Mouse (Mus musculus): Measurements from ENCODE around the gene Heatr1.
A peak's percentile ranks its signal among the peaks of the same experiment; 100 is the strongest.
"Not testable (repeated sequence)": the region's sequence is repeated elsewhere in the genome, so short reads cannot be mapped to it uniquely, and the experiment has no call there.

Heatr1 gene

DNA sequence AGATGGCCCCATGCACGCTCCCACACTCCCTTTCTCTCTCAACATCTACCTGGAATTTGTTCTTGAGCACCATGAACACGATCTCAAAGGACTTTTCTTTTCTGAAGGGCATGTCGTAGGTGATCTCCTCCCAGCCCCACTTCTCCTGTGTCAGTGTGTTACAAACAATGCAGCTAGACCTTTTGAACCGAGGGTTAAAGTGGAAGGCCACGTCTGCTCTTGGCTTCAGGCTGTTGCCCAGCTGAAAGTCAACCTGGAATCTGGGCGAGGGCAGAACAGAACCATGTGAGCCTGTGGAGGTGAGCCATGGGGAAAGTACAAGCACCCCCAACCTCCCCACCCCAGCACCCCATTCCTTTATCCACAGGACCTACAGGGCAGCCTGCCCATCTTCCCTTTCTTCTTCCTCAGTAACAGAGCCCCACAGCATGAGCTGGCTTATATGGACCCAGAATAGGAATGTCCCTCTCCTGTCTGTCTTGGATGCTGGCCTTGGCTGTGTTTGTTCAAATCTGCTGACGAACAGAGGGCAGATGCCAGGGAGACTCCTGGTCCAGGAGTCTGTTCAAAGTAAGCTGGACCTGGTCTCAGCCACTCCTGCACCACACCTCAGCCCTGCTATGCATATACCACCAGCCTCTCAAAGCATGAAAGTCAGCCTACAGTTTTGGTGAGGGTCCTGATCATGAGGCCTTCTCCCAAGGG, 60.0 kb downstream of the Heatr1 start:
- no peak for DNase-seq (ENCODE audit: low spot score in 2 of 2)

DNA sequence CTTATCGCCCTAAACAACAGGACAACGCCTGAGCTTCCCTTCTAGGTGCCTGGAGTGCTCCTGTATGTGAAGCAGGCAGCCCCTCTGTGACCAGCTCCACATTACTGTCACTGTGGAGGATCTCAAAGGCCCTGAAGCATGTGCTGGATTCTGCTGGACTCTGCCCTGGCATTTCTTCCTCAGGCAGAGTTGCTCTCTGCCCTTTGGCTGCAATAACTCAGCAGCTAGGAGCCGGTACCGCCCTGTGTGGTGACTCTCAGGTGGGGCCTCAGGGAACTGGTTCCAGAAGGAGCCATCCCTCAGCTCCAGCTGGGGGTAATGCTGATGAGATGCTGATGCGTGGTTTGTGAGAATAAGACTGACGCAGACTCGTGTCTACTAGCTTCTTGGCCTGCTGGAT, 61.9 kb downstream of the Heatr1 start:
- DNase-seq (ENCODE audit: low spot score in 2 of 2): no peak

DNA sequence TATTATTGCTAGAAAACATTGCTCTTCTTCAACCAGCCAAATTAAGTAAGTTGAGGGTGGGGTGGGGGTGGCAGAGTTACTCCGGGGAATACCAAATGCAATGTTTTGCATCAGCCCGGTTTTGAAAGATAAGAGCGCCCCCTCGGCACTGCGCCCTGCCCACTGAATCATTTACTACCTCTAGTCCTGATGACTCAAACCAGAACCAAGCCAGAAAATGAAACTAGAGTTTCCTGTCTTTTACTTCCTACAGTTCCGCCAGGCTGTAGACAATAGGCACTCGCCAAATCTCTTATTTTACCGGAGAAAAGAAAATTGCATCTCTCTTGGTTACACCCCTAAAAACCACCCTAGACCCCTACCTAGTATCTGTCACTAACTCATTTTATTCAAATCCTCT, 65.6 kb downstream of the Heatr1 start:
- DNase-seq (ENCODE audit: low spot score in 2 of 2): peak in 1 of 2 experiments; percentile 41

DNA sequence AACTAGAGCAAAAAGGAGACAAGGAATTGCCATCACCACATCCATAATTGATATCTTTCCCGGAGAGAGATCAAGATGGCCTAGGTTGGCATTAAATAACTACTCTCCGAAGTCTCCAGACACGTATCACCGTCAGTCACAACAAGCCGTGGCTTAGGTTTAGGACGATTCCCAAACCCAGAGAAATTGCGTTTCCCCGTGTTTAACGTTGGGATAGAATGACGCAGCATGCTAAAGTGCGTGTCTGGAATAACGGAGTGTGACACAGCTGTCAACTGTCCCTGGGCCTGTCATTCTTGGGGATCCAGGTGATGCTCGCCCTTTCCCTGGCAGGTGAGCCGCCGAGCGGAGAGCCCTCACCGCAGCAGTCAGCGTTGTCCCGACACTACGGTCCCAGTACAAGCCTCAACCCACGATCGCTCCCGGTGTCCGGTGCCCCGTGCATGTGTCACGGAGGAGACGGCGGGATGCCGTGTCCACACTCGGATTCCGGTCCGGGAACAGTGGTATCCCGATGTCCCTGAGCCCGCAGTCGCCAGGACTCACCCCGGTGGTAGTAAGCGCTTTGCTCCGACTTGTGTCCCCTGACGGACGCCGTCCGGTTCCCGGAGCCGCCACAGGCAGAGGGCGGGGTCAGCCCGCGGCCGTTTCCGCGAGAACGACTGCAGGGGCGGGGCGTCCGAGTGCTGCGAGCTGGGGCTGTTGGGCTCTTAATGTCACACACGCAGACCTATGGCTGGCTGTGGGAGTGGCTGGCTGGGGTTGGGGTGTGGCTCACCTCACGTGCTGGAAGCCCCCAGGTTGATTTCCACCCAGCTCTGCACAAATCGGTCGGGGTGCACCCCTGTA, 66.3 kb downstream of the Heatr1 start:
- peak; percentile 76 to 81 for DNase-seq (ENCODE audit: low spot score in 2 of 2)

DNA sequence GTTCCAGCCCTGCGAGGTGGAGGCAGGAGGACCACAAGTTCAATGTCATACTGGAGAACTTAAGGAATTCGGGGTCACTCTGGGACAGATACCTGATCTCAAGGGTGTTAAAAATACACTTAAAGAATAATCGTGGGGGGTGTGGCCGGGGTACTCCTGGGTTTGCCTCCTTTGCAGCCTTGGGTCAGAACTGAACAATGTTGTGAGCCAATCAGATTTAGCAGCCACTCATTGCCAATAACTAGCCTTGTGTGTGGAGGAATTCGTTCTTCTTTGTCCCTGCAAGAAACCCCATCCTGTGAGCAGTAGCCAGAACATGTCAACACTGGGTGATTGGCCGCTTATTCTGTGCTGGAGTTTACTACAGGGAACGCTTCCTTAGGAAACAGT, 66.9 kb downstream of the Heatr1 start:
- DNase-seq (ENCODE audit: low spot score in 2 of 2): no peak

DNA sequence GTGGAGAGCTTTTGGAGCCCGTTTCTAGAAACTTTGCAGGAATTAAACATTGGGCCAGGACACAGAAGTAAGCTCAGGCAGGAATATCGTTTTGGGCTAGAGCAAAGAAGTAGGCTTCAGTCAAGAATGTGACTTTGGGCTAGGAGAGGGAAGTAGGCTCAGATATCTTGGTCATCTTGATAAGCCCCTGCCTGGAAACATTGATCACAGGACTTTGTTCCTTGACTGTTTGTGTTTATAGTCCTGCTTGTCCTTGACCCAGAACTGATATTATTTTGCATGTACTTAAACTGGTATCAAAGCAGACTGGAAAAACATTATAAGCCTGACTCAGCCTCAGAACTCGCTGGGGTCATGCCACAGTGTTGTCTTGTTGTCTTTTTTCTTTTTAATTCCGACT, 67.8 kb downstream of the Heatr1 start:
- no peak for DNase-seq (ENCODE audit: low spot score in 2 of 2)

DNA sequence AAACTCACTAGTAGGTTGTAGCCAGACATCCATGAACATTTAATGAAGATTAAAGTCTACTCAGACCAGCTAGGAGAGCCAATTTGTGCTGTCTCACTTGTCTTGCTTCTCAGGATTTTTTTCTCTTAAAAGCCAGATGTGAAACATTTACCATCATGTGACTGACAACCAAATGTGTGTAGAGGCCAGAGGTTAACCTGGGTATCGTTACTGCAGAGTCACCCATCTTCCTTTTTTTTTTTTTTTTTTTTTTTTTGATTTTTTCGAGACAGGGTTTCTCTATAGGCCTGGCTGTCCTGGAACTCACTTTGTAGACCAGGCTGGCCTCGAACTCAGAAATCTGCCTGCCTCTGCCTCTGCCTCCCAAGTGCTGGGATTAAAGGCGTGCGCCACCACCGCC, 69.3 kb downstream of the Heatr1 start:
- not testable (repeated sequence) for DNase-seq (ENCODE audit: low spot score in 2 of 2)

DNA sequence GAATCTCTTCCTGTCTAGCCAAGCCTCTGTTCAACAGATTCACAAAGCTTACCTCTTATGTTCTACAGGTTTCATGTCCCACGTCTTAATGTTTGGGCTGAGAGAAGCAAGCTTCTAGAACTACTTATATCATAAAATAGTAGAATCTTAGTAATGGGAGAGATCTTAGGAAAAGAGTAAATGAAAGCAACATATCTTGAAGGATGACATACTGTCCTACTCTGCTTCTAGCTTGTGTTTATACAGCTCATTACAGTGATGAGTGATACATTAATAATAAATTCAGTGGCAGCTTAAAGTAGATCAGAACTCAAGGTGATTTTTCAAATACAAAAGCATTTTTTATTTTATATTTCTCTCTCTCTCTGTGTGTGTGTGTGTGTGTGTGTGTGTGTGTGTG, 70.0 kb downstream of the Heatr1 start, which contains the start of gene Lgals8:
Lgals8 (minus strand) TSS at position 101 of the 400 bp plus-strand sequence.
- DNase-seq (ENCODE audit: low spot score in 2 of 2): no peak

DNA sequence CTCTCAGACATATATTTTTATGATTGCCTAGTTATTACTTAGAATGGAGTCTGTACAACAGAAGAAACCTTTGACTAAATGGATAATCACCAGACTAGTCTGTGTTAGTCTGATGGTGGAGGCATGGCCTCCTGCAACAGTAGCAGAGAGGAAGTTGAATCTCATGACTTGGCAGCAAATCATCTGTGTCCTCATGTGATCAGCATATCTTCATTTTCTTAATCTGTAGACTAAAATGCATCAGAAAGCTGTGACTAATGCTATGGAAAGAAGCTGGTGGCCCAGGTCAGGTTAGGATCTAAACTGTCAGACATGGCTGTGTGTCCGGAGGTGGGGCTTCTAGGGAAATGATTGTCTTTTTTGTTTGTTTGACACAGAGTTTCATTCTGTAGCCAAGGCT, 73.7 kb downstream of the Heatr1 start:
- no peak for DNase-seq (ENCODE audit: low spot score in 2 of 2)

DNA sequence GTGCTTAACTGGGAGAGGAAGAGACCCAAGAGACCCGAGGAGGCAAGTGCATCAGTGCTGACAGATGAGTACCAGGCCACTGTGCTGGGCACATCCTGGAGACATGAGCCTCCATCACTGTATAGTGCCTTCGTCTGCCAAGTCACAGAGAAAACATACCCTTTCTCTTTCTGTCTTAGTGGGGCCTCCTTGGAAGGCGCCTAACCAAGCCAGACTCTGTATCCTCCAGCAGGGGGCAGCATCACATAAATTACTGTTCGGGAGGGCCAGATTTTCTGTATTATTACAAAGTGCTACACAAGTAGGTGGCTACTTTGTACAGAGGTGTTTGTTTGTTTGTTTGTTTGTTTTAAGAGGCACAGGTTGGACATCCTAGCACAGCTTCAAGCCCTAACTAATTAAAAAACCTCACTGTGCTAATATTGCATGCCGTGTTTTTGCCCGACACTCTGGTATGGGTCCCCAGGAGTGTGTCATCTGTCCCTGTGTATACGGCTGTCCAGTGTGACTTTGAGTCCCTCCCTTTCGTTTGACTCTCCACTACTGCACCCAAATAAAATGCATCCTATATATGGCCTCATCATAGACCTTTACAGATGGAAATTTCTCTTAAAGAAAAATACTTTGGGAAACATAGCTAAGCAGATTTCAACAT, 79.0 kb downstream of the Heatr1 start:
- peak; percentile 45 to 75 for DNase-seq (ENCODE audit: low spot score in 2 of 2)

DNA sequence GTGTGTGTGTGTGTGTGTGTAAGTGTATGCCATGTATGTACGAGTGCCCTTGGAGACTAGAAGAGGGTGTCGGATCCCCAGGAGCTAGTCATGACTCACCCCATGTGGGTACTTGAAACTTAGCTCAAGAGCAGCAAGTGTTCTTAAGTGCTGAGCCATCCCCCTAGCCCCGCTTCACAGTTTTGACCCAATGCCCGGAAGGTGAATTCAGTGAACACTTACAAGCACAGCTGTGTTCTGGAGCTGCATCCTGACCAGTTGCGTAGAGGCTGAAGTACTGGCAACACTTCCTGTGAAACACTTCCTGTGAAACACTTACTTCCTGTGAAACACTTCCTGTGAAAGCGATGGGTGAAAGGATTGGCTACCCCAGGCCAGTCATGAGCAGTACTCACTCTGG, 80.4 kb downstream of the Heatr1 start:
- DNase-seq (ENCODE audit: low spot score in 2 of 2): no peak

DNA sequence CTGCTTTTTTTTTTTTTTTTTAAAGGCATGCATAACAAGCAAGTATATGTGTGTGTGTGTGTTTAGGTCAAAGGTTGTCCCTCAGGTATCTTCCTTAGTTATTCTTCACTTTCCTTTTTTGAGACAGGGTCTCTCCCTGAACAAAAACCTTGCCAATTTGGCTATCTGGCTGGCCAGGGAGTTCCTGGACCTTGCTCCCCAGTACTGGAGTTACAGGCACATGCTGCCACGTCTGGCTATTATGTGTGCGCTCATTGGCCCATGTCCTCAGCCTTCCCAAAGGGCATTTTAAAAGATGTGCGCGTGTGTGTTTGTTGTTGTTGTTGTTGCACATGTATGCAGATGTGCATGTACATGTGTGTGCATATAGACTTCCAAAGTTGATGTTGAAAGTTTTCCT, 82.1 kb downstream of the Heatr1 start:
- no peak for DNase-seq (ENCODE audit: low spot score in 2 of 2)

DNA sequence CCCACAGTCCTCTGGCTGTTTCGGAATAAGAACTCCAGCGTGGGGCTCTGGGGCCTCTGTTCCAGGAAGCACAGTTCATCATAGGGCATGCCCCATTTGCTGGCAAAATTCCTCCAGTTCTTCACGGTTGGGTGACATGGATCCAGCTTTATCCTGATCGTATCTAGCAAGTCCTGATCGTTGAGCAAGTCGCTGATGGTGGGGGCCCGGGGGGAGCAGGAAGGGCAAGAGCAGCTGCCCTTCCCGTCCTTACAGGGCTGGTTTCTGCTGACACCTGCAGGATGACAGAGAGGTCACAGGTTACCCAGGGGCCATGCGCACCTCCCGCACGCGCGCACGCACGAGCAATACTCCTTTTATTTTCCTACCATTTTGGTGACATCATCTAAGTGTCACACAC, 83.5 kb downstream of the Heatr1 start:
- DNase-seq (ENCODE audit: low spot score in 2 of 2): no peak

DNA sequence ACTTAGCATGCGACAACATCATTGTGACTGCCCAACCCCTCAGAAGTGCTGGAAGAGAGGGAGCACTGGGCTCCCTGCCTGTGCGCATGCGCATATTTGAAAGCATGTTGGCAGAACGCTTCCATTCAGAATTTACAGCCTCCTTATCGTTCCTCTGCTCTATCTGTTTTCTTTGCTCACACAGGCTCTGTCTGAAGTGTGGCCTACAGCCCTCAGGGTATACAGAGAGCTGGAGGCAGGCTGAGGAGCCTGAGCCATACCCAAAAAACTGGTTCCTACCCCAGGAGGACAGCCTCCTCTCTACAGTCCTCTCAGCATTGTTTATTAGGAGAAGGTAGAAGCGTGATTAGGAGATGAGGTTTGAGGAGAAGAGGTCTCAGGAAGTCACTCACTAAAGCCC, 85.0 kb downstream of the Heatr1 start:
- no peak for DNase-seq (ENCODE audit: low spot score in 2 of 2)

DNA sequence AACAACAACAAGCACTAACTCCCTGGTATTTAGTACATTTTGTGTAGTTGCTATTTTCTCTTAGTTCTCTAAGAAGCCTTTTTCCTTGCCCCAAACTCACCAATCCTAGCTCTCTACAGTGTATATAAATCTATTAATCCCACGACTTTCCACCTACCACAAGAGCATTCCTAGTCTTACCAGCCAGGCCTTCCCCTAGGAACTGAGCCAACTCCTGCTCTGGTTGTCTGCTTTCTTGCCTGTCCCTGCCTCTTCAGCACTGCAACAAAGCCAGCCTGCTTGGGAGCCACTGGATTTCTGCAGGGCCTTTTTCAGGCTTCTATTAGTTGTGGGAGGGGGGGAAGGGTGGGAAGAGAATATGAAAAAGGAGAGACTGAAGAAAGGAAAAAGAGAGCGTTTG, 90.4 kb downstream of the Heatr1 start:
- DNase-seq (ENCODE audit: low spot score in 2 of 2): no peak

DNA sequence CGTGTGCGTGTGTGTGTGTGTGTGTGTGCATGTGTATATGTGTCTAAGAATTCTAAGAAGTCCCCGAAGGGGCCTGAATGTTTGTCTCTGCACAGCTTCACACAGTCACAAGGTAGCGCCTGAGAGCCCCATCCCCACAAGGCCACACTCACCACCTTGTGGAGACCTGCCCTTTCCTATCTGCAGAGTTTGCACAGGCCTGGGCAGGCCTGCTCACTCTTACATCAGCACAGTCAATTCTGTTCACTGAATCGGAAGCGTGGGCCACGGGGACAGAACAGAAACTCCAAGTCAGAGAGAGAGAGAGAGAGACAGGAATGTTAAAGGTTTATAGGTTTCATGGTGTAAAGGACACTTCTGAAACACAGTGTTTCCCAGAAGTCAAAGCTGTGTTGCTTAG, 90.8 kb downstream of the Heatr1 start:
- DNase-seq (ENCODE audit: low spot score in 2 of 2): no peak
